Mouse (Mus musculus) gastrocnemius, postnatal 10 days (tissue): Measurements from ENCODE around the gene Ripor2. TPM values are rescaled to one million over a fixed set of nuclear protein-coding genes. Genes with fewer than 3 reads are reported as not detected.

Experiments
- DNase-seq: peaks from one replicate; pipeline ENCODE4 v3.0.0; 2021; ENCODE audit warnings: mixed read lengths
- total RNA-seq, 2 experiments: library from RNA; stranded (reverse); gene quantifications; 2 replicates each; pipeline ENCODE4 v1.2.3; 2021

Gene Ripor2
- total RNA-seq, 2 experiments from 2014 or later = 10.2 to 11.9 TPM

- DNase-seq = no peak
These were observed 35.8 kb downstream of the Ripor2 start for GRCm38 (mm10) chr13:24617799-24618130.

- no peak for DNase-seq
These were observed 37.7 kb downstream of the Ripor2 start for GRCm38 (mm10) chr13:24619711-24620110.

GRCm38 (mm10) chr13:24620439-24620838 lies 38.5 kb downstream of the Ripor2 start:
- DNase-seq = no peak

GRCm38 (mm10) chr13:24623631-24624030 lies 41.6 kb downstream of the Ripor2 start:
- DNase-seq = no peak

GRCm38 (mm10) chr13:24625071-24625470 lies 43.1 kb downstream of the Ripor2 start:
- no peak for DNase-seq

GRCm38 (mm10) chr13:24626698-24627436 lies 44.9 kb downstream of the Ripor2 start:
- DNase-seq = no peak

GRCm38 (mm10) chr13:24628192-24628591 lies 46.2 kb downstream of the Ripor2 start:
- DNase-seq = no peak

GRCm38 (mm10) chr13:24629073-24629621 lies 47.2 kb downstream of the Ripor2 start:
- peak; percentile 34 for DNase-seq

GRCm38 (mm10) chr13:24630364-24630763 lies 48.4 kb downstream of the Ripor2 start:
- no peak for DNase-seq

GRCm38 (mm10) chr13:24632988-24633577 lies 51.1 kb downstream of the Ripor2 start:
- DNase-seq = no peak

GRCm38 (mm10) chr13:24634346-24635120 lies 52.5 kb downstream of the Ripor2 start:
- no peak for DNase-seq

- peak; percentile 48 for DNase-seq
These were observed 56.6 kb downstream of the Ripor2 start for GRCm38 (mm10) chr13:24638371-24639214.

- DNase-seq = peak; percentile 17
These were observed 57.5 kb downstream of the Ripor2 start for GRCm38 (mm10) chr13:24639215-24640165.

GRCm38 (mm10) chr13:24640166-24640560 lies 58.2 kb downstream of the Ripor2 start:
- no peak for DNase-seq

- DNase-seq = no peak
These were observed 58.9 kb downstream of the Ripor2 start for GRCm38 (mm10) chr13:24640836-24641385.

GRCm38 (mm10) chr13:24641491-24642430 lies 59.8 kb downstream of the Ripor2 start:
- no peak for DNase-seq

GRCm38 (mm10) chr13:24645146-24645545 lies 63.2 kb downstream of the Ripor2 start:
- no peak for DNase-seq

- DNase-seq = no peak
These were observed 64.3 kb downstream of the Ripor2 start for GRCm38 (mm10) chr13:24646324-24646723.

GRCm38 (mm10) chr13:24647444-24647843 lies 65.5 kb downstream of the Ripor2 start:
- no peak for DNase-seq
